Mouse (Mus musculus): Measurements from ENCODE around the gene Nipbl.
"Not testable (repeated sequence)": the region's sequence is repeated elsewhere in the genome, so short reads cannot be mapped to it uniquely, and the experiment has no call there.

Gene Nipbl

GRCm38 (mm10) chr15:8443926-8444889 is at the start of gene Nipbl:
Gene Nipbl, minus strand, starts transcription at chr15:8444463.
- peak; percentile 91 to 92 for DNase-seq

DNA sequence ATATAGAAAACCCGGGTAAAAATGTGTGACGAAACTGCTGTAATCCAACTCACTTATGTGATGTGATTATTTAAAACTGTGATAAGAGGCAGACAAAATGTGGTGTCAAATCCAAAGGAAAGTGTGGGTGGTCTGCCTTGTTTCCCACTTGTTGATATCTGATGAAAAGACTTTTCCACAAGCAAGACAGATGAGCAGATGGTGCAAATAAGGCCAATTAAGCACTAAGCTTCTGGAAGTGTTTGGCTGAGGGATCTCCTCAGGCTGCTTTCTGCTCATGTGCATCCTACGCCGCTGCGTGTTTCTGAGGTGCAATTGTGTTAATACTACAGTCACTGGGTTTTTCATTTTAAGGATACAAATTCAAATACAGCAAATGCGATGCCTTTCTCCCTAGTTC is 41.0 kb upstream of the Nipbl start:
- DNase-seq, result no peak

DNA sequence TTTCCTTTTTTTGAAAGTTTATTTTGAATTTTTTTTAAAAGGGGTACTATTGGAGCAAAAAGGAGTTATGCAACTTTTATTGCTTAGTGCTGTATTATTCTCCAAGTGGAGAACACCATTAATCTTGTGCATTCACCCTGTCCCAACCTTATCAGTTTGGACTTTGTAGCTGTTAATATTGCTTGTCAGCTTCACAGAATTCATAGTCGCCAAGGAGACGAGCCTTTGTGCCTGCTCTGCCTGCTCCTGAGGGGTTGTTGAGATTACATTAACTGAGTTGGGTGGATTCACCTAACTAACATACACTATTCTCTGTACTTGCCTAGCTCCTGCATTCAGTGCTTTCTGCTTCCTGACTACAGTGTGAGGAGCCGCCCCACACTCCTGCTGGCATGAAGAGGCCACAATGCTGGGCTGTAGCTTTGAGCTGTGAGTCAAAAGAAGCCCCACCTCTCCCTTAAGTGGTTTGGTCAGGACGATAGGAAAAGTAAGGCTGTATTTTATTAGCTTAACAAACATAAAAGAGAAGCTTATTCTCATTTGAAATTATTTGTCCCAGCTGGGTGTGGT is 24.8 kb upstream of the Nipbl start:
- DNase-seq, result no peak

DNA sequence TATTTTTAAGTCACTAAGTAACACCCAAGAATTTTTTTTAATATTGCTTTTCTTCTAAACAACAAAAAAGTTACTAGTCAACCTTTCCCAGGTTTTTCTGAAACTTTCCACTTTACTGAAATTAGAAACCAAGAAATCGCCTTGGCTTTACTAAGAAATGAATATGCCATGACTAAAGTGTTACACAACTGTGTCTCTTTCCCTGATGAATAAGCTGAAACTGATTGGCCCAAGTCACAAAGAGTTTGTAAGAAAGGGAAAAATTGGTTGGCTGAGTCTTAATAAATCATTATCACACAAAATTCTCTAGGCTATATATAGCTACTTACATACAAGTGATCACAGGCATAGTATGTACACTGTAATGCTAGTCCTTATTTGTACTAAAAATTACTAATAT is 19.3 kb upstream of the Nipbl start:
- DNase-seq, result no peak

DNA sequence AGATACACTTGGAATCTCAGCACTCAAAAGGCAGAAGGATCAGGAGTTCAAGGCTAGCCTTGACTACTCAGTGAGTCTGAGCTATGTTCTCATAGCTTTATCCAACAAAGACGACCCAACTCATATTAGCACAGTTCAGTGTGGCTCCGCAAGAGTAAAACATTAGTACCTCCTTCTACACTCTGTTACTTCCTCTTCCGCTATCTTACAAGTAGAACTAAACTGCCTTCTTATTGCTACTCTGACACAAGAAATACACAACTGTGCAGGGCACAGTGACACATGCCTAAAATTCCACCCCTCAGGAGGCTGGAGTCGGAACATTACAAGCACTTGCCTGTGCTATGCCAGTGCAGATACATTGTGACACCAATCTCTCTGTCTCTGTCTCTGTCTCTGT is 18.5 kb upstream of the Nipbl start:
- no peak for DNase-seq

- DNase-seq, result no peak
These were observed 16.6 kb upstream of the Nipbl start for GRCm38 (mm10) chr15:8460871-8461270.

DNA sequence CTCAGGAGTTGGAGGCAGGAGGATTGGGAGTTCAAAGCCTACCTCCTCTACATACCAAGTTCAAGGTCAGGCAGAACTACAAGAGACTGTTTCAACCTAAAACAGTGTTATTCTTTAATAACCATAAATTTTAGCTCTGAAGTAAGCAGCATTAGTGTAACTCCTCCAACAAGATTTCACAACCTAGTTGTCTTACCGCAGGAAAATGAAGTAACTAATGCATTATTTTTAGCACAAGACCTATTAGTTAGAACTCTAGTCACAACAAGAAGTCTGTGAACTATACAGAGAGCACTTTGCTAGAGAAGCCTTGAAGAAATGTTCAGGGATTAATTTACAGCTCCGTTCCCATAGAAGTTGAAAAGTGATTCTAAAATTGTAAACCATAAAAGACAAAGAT is 15.7 kb upstream of the Nipbl start:
- no peak for DNase-seq

DNA sequence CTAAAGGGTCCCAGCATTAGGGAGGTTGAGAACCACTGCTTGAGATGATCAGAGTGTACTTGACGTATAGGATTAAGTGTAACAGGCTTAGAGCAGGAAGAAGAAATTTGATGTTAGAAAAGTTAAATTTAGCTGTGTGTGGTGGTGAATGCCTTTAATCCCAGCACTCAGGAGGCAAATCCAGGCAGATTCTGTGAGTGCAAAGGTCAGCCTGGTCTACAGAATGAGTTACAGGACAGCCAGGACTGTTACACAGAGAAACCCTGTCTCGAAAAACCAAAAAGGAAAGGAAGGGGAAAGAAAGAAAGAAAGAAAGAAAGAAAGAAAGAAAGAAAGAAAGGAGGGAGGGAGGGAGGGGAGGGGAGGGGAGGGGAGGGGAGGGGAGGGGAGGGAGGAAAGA is 12.0 kb upstream of the Nipbl start:
- not testable (repeated sequence) for DNase-seq

- DNase-seq, result no peak
These were observed 11.2 kb upstream of the Nipbl start for GRCm38 (mm10) chr15:8455486-8455885.

- no peak for DNase-seq
These were observed 6.8 kb upstream of the Nipbl start for GRCm38 (mm10) chr15:8451071-8451470.

DNA sequence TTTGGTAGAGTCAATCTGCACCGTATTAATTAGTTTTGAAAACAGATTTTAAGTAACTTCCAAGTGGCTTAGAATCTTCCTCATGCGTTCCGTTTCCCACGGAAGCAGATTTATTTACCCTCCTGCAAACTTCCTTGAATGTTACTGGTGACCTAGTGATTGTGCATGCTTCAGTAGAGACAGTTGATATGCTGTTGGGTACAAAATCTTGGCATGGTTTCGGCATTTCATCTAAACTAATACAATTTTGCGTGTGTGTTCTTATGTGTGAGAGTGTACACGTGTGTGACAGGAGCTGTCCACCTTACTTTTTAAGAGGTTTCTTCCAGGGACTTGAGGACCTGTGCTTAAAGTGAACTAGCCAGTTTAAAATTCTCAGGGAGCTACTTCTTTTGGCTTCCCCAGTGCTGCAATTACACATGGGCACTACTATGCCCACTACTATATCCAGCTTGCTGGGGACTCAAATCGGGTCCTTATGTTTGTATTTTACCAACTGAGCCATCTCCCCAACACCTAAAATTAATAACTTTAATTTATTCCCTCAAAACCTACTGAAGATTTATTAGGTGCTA is 3.0 kb upstream of the Nipbl start:
- DNase-seq, result no peak

GRCm38 (mm10) chr15:8446435-8446834 is 2.2 kb upstream of the Nipbl start:
- DNase-seq, result peak in 1 of 2 experiments; percentile 27

GRCm38 (mm10) chr15:8445951-8446419 is 1.7 kb upstream of the Nipbl start:
- DNase-seq, result peak; percentile 25 to 44

GRCm38 (mm10) chr15:8444890-8445597 is 781 bp upstream of the Nipbl start:
- DNase-seq, result peak; percentile 84 to 86

DNA sequence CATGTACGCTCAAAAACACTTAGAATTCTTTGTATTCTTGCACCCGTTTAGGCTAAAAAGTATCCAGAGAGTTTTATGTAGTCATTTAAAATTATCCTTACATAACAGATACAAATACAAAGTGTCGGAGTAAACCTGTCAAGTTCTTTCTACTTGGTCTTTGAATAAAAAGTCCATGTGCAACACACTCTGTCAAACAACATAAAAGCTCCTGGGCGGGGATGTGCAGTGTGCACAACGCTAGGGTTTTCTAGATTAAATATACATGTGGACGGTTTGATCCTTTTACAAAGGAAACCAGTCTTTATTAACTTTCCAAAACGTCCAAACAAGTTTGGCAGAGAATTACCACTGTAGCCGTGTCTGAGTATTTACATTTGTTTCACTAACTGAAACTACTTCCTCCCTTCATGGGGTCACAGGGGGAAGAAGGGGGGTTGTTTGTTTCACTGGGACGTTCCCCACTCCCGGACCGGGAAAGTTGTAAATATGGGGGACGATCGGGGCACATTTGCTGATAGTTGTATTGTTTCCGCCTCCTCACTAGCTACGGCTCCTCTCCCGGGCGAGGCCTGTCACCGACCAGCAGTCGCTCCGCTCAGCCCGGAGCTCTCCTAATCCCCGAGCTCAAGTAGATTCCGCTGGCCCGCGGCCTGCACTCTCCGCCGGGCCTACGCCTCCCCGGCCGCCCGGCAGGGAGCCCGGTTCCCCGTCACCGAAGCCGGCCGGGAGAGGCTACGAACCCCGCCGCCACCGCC is 916 bp downstream of the Nipbl start:
- DNase-seq, result peak; percentile 67 to 81

DNA sequence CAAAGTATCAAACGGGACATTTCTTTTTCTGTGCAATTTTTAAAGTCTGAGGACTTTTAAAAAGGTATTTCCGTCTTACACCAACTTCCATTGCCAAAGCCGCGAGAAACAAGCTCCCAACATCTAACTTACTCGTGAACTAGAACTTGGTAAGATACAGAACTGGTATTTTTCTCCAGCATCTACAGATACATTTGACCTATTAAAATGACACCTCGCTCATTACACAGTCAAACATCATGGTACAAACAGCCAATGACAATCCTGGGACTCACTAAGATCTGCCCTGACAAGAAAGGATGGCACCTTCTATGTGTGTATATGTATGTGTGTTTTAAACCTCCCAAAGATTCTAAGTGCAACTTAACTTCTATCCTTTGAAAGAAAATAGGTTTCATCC is 1.5 kb downstream of the Nipbl start:
- no peak for DNase-seq

DNA sequence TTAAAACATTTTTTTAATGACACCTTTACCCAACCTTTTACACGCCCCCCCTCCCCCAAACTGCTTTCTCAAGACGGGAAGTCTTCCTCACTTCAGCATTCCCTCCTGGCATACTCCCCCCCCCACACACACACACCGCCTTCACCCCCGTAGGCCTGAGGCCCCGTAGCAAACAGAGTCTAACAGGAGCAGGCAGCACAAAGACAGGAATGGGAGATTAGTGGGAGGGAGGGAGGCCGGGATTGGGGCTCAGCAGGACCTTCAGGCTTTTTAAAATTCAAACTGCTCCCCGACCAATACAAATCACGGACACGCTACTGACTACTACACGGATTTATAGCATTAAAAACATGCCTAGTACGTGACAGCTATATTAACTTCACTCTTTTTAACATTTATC is 2.1 kb downstream of the Nipbl start:
- DNase-seq, result peak in 1 of 2 experiments; percentile 22

DNA sequence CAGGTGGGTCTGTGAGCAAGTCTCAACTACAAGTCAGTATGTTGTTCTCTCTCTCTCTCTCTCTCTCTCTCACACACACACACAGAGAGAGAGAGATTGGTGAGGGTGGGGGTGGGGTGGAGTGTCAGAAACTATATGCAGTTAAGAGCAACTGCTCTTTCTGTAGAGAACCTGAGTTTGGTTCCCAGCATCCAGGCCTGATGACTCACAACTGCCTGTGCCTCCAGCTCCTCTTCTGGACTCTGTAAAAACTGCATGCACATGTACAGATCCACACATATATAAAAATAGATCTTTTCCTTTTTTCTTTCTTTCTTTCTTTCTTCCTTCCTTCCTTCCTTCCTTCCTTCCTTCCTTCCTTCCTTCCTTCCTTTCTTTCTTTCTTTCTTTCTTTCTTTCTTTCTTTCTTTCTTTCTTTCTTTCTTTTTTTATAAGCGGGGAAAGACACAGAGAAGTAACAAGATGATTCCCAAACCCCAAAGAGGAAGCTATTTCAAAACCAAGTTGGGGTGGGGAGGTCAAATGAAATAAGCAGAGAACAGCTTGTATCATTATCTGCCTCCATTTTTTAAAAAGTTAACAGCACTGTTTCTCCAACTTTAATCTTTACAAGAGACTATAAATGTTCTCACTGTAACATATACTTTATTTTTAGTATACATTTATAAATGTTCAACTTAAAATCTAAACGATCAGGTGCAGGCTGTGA is 10.9 kb downstream of the Nipbl start:
- DNase-seq, result no peak

DNA sequence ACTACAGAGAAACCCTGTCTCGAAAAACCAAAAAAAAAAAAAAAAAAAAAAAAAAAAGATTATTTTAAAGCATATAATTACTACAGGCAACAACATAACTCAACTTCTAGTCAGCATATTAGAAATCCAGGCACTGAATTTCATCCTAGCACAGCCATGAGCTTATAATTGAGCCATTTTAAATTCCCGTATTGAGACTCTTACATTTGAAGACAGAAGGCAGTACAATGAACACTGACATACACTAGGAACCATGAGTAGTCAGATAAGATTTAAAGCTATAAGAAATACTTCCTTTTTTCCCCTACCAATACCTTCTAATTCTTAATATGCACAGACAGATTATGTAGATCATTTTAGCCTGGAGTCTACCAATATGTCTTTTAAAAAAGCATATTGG is 11.7 kb downstream of the Nipbl start:
- DNase-seq, result no peak

DNA sequence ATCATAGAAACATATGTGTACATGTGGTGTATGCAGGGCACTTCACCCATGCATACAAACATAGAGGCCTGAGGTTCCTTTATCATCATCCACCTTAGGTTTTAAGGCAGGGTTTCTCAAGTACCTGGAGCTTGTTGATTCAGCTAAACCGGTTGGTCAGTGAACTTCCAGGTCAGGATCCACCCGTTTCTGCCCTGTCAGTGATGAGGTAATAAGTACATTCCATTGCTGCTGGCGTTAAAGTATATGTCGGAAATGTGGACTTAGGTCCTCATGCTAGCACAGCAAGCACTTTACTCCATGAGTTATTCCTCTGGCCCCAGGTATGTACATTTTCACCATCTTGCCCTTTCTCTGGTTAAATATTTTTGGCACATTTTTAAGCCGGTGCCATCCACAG is 14.8 kb downstream of the Nipbl start:
- DNase-seq, result no peak

GRCm38 (mm10) chr15:8420909-8421308 is 23.4 kb downstream of the Nipbl start:
- no peak for DNase-seq

All from cerebellum, adult 18-20 months (tissue).